Mouse (Mus musculus) olfactory bulb, adult 2 months (tissue): ENCODE results near the gene Zbtb9. TPM values are rescaled to one million over a fixed set of nuclear protein-coding genes. Genes with fewer than 3 reads are reported as not detected.

Source experiments
- H3K27ac ChIP-seq: fragments of 200-500 bp; 2 replicates; pipeline ENCODE4 v1.5.1; 2012; ENCODE audit warnings: low read depth, low read length; ENCODE audit not compliant: insufficient read depth
- H3K4me1 ChIP-seq: fragments of 200-500 bp; 2 replicates; pipeline ENCODE4 v1.6.1; 2012; ENCODE audit warnings: low read length; ENCODE audit not compliant: control insufficient read depth, insufficient read depth
- H3K4me3 ChIP-seq: fragments of 200-500 bp; 2 replicates; pipeline ENCODE4 v1.5.1; 2012; ENCODE audit warnings: mild to moderate bottlenecking, low read depth, low read length, moderate library complexity; ENCODE audit not compliant: insufficient read depth
- CTCF ChIP-seq: fragments of 200-500 bp; IDR thresholded peaks from 2 replicates; pipeline ENCODE4 v1.5.1; 2012; ENCODE audit warnings: low read depth, mild to moderate bottlenecking, low read length, moderate library complexity; ENCODE audit not compliant: insufficient read depth
- POLR2A ChIP-seq: fragments of 200-500 bp; IDR thresholded peaks from 2 replicates; pipeline ENCODE4 v1.6.1; 2012; ENCODE audit warnings: mild to moderate bottlenecking, low read depth, low read length, moderate library complexity; ENCODE audit not compliant: insufficient read depth
- WGBS: fragments of 180-500 bp; shearing (Covaris S2); methylation state at CpG from one replicate; pipeline ENCODE4 v1.1.7; 2018; 5-methylcytosine and 5-hydroxymethylcytosine counted together
- polyA plus RNA-seq: library from polyadenylated mRNA; stranded (reverse); fragments of >200 nt; gene quantifications from 2 replicates; pipeline ENCODE4 v1.2.4, GENCODE M21; 2012; ENCODE audit warnings: low replicate concordance; ENCODE audit not compliant: missing spikeins, insufficient read depth, insufficient read length

Gene Zbtb9
- polyA plus RNA-seq, 1 experiment: 109 TPM

GRCm38 (mm10) chr17:27040304-27041045 lies 67.5 kb downstream of the Zbtb9 start:
- H3K27ac ChIP-seq: 0 out of 2 replicates have a peak overlapping the region, but pooled peaks have one; percentile 24
- TF ChIP-seq POLR2A (no peak), CTCF (no peak)
- 31% methylated on average over 20 of the region's 20 CpGs for WGBS
- H3K4me3 ChIP-seq: no peak overlapping the region
- peaks cover 43% of the 10 kb centered on the region for H3K4me1 ChIP-seq

GRCm38 (mm10) chr17:27041046-27041786 lies 68.2 kb downstream of the Zbtb9 start:
- Histone ChIP-seq H3K4me3 (no peak overlapping the region), H3K27ac (no peak overlapping the region), H3K4me1 (peaks cover 43% of the 10 kb centered on the region)
- TF ChIP-seq CTCF (no peak), POLR2A (no peak)
- 42% methylated on average over 12 of the region's 13 CpGs for WGBS

GRCm38 (mm10) chr17:27041787-27042055 lies 68.8 kb downstream of the Zbtb9 start:
- no peak overlapping the region for H3K4me3 ChIP-seq

GRCm38 (mm10) chr17:27042840-27043239 lies 69.9 kb downstream of the Zbtb9 start:
- Histone ChIP-seq H3K4me1 (peaks cover 40% of the 10 kb centered on the region), H3K4me3 (no peak overlapping the region), H3K27ac (peak overlapping the region; percentile 4)
- WGBS: 87% methylated on average over 6 of the region's 6 CpGs
- no peak for TF ChIP-seq POLR2A
- TF ChIP-seq CTCF: no peak

More at GRCm38 (mm10) chr17:27041787-27042055, 68.8 kb downstream of the Zbtb9 start:
- H3K4me1 ChIP-seq: peaks cover 43% of the 10 kb centered on the region
- no peak for TF ChIP-seq CTCF
- no peak for TF ChIP-seq POLR2A
- H3K27ac ChIP-seq: no peak overlapping the region
- 98% methylated on average over 2 of the region's 2 CpGs for WGBS

GRCm38 (mm10) chr17:27045164-27045563 lies 72.2 kb downstream of the Zbtb9 start:
- peaks cover 19% of the 10 kb centered on the region for H3K4me1 ChIP-seq
- no peak overlapping the region for H3K27ac ChIP-seq
- WGBS: 96% methylated on average over 6 of the region's 6 CpGs
- TF ChIP-seq POLR2A: no peak
- no peak for TF ChIP-seq CTCF
- H3K4me3 ChIP-seq: no peak overlapping the region

GRCm38 (mm10) chr17:27047762-27048444 lies 74.9 kb downstream of the Zbtb9 start:
- Histone ChIP-seq H3K4me3 (no peak overlapping the region), H3K4me1 (peaks cover 10% of the 10 kb centered on the region), H3K27ac (0 out of 2 replicates have a peak overlapping the region, but pooled peaks have one; percentile 7)
- TF ChIP-seq CTCF (no peak), POLR2A (no peak)
- WGBS: 75% methylated on average over 14 of the region's 14 CpGs

GRCm38 (mm10) chr17:27048445-27049239 lies 75.7 kb downstream of the Zbtb9 start:
- Histone ChIP-seq H3K27ac (no peak overlapping the region), H3K4me3 (no peak overlapping the region), H3K4me1 (peaks cover 5% of the 10 kb centered on the region; the same call in 1 of the 2 replicates)
- WGBS: 71% methylated on average over 14 of the region's 14 CpGs
- TF ChIP-seq CTCF: no peak
- TF ChIP-seq POLR2A: no peak

- 83% methylated on average over 5 of the region's 5 CpGs for WGBS
- Histone ChIP-seq H3K4me3 (no peak overlapping the region), H3K27ac (no peak overlapping the region), H3K4me1 (peaks cover 5% of the 10 kb centered on the region; the same call in 1 of the 2 replicates)
- TF ChIP-seq POLR2A (no peak), CTCF (no peak)
Measured at GRCm38 (mm10) chr17:27050853-27051252, 77.9 kb downstream of the Zbtb9 start.
